Mouse (Mus musculus) G1E (cell line): ENCODE data around the gene Tex52. TPM values are rescaled to one million over a fixed set of nuclear protein-coding genes. Genes with fewer than 3 reads are reported as not detected.

Experiments
- ATAC-seq: 2 replicates; pipeline ENCODE4 v1.8.0; 2016; ENCODE audit warnings: mild to moderate bottlenecking; ENCODE audit not compliant: insufficient number of reproducible peaks, poor library complexity, low FRiP score, severe bottlenecking; ENCODE audit errors: extremely low read depth
- DNase-seq: peaks from one replicate; pipeline ENCODE4 v3.0.0; 2012; ENCODE audit warnings: low spot score
- H3K27me3 ChIP-seq: 2 replicates; pipeline ENCODE4 v1.6.1; 2012; ENCODE audit warnings: mild to moderate bottlenecking, low read length, inconsistent platforms; ENCODE audit not compliant: insufficient read depth
- H3K36me3 ChIP-seq: replicated peaks from 2 replicates; pipeline ENCODE3; 2012; ENCODE audit warnings: mild to moderate bottlenecking, inconsistent platforms
- H3K4me1 ChIP-seq: 2 replicates; pipeline ENCODE4 v1.6.1; 2012; ENCODE audit warnings: low read depth, low read length, inconsistent platforms, mixed read lengths; ENCODE audit not compliant: insufficient read depth
- H3K4me3 ChIP-seq: 2 replicates; pipeline ENCODE4 v1.5.1; 2012; ENCODE audit warnings: low read depth, mild to moderate bottlenecking, inconsistent platforms, low read length, moderate library complexity, mixed read lengths
- H3K9me3 ChIP-seq: replicated peaks from 2 replicates; pipeline ENCODE4 v1.6.1; 2012; ENCODE audit warnings: inconsistent platforms
- CTCF ChIP-seq: IDR thresholded peaks from 2 replicates; pipeline ENCODE4 v1.5.1; 2012; ENCODE audit warnings: low read depth, low read length, inconsistent platforms, mixed read lengths
- GATA1 ChIP-seq: IDR thresholded peaks from 2 replicates; pipeline ENCODE4 v1.6.1; 2012; ENCODE audit warnings: borderline replicate concordance, low read length, inconsistent platforms, mixed read lengths
- GATA2 ChIP-seq: IDR thresholded peaks from 2 replicates; pipeline ENCODE4 v1.6.1; 2012; ENCODE audit warnings: low read depth, low read length, inconsistent platforms, borderline replicate concordance
- POLR2AphosphoS5 ChIP-seq: IDR thresholded peaks from 2 replicates; pipeline ENCODE4 v1.6.1; 2012; ENCODE audit warnings: low read depth, low read length, inconsistent platforms; ENCODE audit not compliant: insufficient replicate concordance
- TAL1 ChIP-seq: conservative IDR thresholded peaks from 2 replicates; pipeline ENCODE4 v1.6.1; 2012; ENCODE audit warnings: low read depth, low read length, inconsistent platforms, mixed read lengths
- polyA plus RNA-seq: library from polyadenylated mRNA; stranded (reverse); fragments of >175 nt; gene quantifications from 2 replicates; pipeline ENCODE4 v1.2.3, GENCODE M21; 2012
- total RNA-seq, 2 experiments: library from RNA; stranded (forward) in 1 of 2; stranded (reverse) in 1 of 2; fragments of 200-1000 nt in 1 of 2; fragments of >200 nt in 1 of 2; fragmentation: Nextera tagmentation in 1 of 2; gene quantifications; 2 replicates each; pipeline ENCODE4 v1.2.3; 2014 to 2017

The Tex52 gene
- not detected in 2 replicates for total RNA-seq (2014; fragmentation: Nextera tagmentation)
- 0.11 and 0.23 TPM in 2 replicates for total RNA-seq (2017)
- not detected in 2 replicates for polyA plus RNA-seq

DNA sequence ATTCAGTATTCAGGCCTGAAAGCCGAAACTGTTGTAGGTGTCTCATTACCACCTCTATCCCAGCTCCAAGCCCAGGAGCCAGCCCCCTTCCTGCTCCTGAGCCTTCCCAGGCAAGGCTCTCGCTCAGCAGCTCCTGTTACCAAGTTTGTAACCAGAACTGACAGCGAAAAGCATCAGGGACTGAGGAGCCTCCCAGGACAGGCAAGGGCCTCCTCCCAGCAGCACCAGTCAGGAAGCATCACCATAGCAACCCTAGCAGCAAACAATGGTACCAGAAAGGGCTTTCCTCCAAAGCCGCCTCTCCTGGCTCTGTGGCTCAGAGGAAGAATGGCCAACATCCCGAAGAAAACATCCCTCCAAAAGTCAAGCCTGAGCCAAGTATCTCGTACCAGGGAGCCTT lies at the start of gene Tex52, which contains the start of gene Gm44596:
TSS of gene Tex52 (plus strand) at position 265 of the 400 bp plus-strand sequence.
TSS of gene Gm44596 (plus strand) at position 312 of the 400 bp plus-strand sequence.
- DNase-seq = no peak
- TF ChIP-seq CTCF = no peak
- TF ChIP-seq GATA1 = no peak
- no peak for TF ChIP-seq GATA2
- no peak for TF ChIP-seq POLR2AphosphoS5
- no peak for TF ChIP-seq TAL1
- no peaks in the 10 kb centered on the region; the same call in 1 of the 2 replicates for H3K4me1 ChIP-seq
- ATAC-seq = no peak
- H3K9me3 ChIP-seq = no peaks in the 10 kb centered on the region
- H3K27me3 ChIP-seq = peaks cover 6% of the 10 kb centered on the region; the same call in 1 of the 2 replicates
- peaks cover 64% of the 10 kb centered on the region for H3K36me3 ChIP-seq
- no peak within 1 kb of the TSS for H3K4me3 ChIP-seq

DNA sequence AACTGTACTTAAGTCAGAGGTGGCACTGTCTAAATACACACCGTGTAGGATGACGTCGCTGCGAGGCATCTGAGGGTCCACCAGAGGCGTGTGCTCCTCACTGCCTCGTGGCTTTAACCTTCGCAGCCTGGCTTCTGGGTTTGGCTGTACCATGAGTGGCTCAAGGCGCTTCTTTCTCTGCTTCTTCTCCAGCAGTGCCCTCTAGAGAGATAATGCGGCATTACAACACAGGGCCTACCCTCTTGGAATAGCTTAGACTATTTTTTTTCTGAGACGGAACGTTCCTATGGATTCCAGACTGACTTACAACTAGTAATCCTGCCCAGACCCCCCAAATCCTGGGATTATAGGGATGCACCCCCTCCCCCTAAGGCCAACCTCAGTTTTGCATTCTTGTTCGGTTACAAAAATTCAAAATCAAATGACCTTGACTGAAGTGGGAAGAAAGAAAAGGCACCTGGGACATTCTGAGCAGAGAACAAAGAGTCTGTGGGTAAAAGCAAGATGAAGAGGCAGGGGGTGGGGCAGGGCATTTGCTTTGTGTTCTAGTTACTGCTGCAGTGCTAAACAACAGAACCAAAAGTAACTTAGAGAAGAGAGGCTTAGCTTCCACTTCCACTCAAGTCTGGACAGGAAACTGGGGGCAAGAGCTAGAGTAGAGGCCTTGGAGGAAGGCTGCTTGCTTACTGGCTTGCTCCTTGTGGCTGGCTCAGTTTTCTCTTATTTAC lies 40.7 kb upstream of the Tex52 start:
- H3K9me3 ChIP-seq = no peaks in the 10 kb centered on the region
- no peak for TF ChIP-seq POLR2AphosphoS5
- TF ChIP-seq CTCF = peak; percentile 47; the same call in 1 of the 2 replicates
- peaks cover 56% of the 10 kb centered on the region for H3K36me3 ChIP-seq
- DNase-seq (peak; percentile 30), ATAC-seq (peak; percentile 74)
- H3K4me1 ChIP-seq = peaks cover 4% of the 10 kb centered on the region
- no peak overlapping the region for H3K4me3 ChIP-seq
- no peaks in the 10 kb centered on the region for H3K27me3 ChIP-seq

GRCm38 (mm10) chr6:128337467-128337866 lies 37.8 kb upstream of the Tex52 start:
- H3K36me3 ChIP-seq = peaks cover 59% of the 10 kb centered on the region
- H3K9me3 ChIP-seq = no peaks in the 10 kb centered on the region
- no peaks in the 10 kb centered on the region for H3K27me3 ChIP-seq
- H3K4me1 ChIP-seq = peaks cover 8% of the 10 kb centered on the region
- H3K4me3 ChIP-seq = no peak overlapping the region
- ATAC-seq (no peak), DNase-seq (no peak)
- TF ChIP-seq CTCF = no peak
- TF ChIP-seq POLR2AphosphoS5 = no peak
- TF ChIP-seq TAL1 = no peak
- TF ChIP-seq GATA2 = no peak
- no peak for TF ChIP-seq GATA1

GRCm38 (mm10) chr6:128338876-128339275 lies 36.4 kb upstream of the Tex52 start:
- ATAC-seq (no peak), DNase-seq (no peak)
- peaks cover 8% of the 10 kb centered on the region for H3K4me1 ChIP-seq
- H3K9me3 ChIP-seq = no peaks in the 10 kb centered on the region
- TF ChIP-seq GATA1 (no peak), POLR2AphosphoS5 (no peak), GATA2 (no peak), TAL1 (no peak), CTCF (no peak)
- H3K27me3 ChIP-seq = no peaks in the 10 kb centered on the region
- peaks cover 55% of the 10 kb centered on the region for H3K36me3 ChIP-seq
- H3K4me3 ChIP-seq = no peak overlapping the region

DNA sequence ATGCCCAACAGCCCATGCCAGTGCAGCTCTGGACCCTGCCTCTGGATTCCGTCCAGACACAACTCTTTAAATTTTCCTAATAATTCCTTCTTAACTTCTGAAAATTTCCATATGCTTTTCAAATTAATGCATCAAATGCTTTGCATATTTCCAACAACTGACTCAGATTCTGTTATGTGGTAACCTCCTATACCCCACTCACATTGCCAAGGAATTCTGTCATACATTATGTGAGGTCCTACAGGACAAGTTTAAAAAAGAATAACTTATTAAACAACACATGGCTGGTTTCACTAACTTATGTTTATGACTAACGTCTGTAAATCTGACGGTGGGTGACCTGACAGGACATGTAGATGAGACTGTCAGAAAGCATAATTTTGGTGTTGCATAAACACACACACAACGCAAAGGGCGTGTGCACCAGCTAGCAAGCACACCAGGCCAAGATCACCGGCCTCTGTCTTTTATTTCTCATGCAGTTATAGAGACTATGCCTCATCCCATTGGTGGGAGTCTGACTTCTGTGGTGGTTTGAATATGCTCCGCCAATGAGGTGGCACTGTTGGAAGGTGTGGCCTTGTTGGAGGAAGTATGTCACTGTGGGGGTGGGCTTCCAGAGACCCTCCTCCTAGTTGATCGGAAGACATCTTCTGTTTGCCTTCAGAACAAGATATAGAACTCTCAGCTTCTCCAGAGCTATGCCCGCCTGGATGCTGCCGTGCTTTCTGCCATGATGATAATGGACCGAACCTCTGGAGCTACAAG lies 33.1 kb upstream of the Tex52 start:
- Histone ChIP-seq H3K27me3 (no peaks in the 10 kb centered on the region), H3K36me3 (peaks cover 33% of the 10 kb centered on the region)
- no peak for ATAC-seq

GRCm38 (mm10) chr6:128345623-128346022 lies 29.6 kb upstream of the Tex52 start:
- Histone ChIP-seq H3K27me3 (no peaks in the 10 kb centered on the region), H3K4me3 (no peak overlapping the region), H3K4me1 (no peaks in the 10 kb centered on the region), H3K36me3 (peaks cover 53% of the 10 kb centered on the region), H3K9me3 (no peaks in the 10 kb centered on the region)
- ATAC-seq (no peak), DNase-seq (no peak)
- TF ChIP-seq GATA2 = no peak
- TF ChIP-seq GATA1 = no peak
- no peak for TF ChIP-seq CTCF
- TF ChIP-seq TAL1 = no peak
- no peak for TF ChIP-seq POLR2AphosphoS5

More for the DNA sequence above, 33.1 kb upstream of the Tex52 start:
- Histone ChIP-seq H3K4me1 (peaks cover 5% of the 10 kb centered on the region), H3K4me3 (no peak overlapping the region), H3K9me3 (no peaks in the 10 kb centered on the region)
- no peak for DNase-seq
- no peak for TF ChIP-seq TAL1

GRCm38 (mm10) chr6:128346782-128347181 lies 28.5 kb upstream of the Tex52 start:
- ATAC-seq (no peak), DNase-seq (no peak)
- TF ChIP-seq TAL1 = no peak
- no peak for TF ChIP-seq GATA2
- no peak for TF ChIP-seq POLR2AphosphoS5
- TF ChIP-seq CTCF = no peak
- TF ChIP-seq GATA1 = no peak
- no peaks in the 10 kb centered on the region for H3K27me3 ChIP-seq
- H3K4me1 ChIP-seq = no peaks in the 10 kb centered on the region
- H3K36me3 ChIP-seq = peaks cover 54% of the 10 kb centered on the region
- H3K4me3 ChIP-seq = no peak overlapping the region
- H3K9me3 ChIP-seq = no peaks in the 10 kb centered on the region
